Mouse (Mus musculus) right cerebral cortex, postnatal 36 days (tissue): ENCODE results near the gene Akap10.
"Not testable (repeated sequence)": the region's sequence is repeated elsewhere in the genome, so short reads cannot be mapped to it uniquely, and the experiment has no call there.

ENCODE experiments used
- DNase-seq, 2 experiments: peaks; one replicate each; pipeline ENCODE4 v3.0.0; 2022; ENCODE audit warnings: low spot score in 2 of 2, mixed read lengths in 1 of 2

Gene Akap10

DNA sequence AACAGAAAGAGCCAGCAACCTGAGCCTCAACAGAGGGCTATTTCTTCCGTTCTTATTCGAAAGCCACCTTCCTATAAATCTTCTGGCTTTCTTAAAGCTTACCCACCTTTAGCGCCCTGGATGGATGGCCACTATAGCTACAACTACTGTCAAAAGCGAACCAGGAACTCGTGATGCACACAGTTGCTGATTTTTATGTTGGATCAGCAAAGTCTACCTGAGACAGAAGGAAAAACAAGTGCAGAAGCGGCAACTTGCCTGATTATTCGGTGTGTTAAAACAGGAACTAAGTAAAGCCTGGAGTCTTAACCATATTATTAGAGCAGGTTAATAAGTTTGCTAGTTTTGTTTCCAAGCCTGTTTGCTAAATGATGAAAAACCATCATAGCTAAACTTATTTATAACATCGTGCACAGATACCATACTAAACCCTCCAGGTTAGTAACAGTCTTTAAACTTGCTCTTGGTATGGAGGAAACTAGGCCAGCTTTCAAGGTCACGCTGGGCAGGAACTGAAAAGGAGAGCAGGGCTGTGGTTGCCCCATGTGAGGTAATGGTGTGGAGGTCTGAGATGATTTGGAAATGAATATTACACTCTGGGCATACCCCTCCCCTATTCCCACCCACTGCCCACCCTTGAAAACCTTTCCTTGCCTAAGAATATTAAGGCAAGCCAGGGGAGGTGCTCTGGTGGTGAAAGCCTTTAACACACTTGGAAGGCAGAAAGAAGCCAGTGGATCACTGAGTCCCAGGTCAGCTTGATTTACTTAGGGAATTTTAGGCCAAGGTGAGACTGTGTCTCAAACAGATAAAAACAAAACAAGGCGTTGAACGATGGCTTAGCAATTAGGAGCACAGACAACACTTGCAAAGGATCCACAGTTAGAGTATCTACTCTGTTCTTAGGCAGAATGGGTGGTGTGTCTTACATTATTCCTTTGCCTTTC, 861 bp upstream of the Akap10 start:
- DNase-seq = no peak

DNA sequence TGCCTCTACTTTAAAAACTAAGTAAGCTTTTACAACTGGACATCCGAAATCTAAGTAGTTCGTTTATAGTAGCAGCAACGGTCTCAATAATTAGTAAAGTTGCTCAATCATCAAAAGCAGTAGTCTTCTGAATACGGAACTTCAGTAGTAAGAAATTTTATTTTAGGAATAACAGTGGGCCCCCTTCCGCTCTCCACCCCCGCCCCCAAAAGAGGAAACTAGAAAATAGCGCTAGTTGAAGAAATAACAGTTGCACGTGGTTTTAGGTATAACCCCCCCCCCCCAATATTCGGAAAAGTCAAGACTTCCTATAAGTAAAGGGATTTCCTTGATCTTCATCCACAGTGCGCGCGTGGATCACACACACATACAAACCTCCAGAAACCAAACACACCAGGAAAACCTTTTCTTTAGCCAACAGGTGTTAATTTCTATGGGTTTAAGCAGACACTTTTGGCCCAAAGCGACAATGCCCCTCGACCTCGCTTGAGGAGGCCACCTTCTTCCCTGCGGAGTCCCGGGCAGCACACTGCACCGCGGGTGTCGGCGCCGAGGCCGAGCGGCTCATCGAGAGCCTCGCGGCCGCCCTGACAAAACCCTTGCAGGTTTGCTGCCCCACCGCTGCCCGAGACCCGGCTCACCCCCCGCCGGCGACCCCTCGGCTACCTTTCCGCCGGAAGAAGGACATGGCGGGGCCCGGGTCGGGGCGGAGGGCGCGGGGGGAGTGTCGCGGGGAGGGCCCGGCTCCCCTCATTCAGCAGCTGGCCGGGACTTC, 542 bp downstream of the Akap10 start:
- peak; percentile 19 to 20 for DNase-seq

DNA sequence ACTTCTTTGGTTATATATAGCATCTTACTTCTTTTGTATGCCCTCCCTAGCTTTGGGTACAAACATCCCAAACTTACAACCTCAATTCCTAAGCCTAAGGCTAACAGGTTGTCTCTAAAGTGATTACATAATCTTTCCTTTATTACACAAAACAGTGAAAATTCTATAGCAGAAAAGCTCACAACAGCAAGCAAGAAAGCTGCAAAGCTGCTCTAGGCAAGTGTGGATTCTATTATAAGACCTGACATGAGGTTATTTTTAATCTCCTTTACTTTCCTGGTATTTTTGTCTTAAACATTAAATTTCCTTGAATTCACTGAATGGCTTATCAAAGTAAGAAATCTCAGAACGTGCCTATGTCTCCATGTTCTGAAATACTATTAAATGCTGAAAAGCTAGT, 6.7 kb downstream of the Akap10 start:
- DNase-seq = no peak

DNA sequence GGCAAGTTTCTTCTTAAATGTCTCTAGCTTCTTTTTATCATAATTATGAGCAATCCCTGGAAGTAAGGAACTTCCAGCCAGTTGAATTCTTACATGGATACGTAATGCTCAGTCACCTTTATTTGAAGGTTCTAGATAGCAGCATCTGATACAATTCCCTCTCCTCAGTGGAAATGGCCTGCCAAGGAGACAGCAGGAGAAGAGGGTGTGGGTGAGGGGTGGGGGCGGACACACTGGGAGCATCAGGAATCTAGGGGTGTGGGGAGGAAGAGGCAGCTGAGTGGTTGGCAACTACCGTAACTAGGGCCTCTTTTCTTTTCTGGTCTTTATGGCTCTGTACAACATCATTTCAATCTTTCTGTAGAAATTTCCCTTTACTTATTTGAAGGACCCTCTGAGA, 10.3 kb downstream of the Akap10 start:
- DNase-seq = peak in 1 of 2 experiments; percentile 20

DNA sequence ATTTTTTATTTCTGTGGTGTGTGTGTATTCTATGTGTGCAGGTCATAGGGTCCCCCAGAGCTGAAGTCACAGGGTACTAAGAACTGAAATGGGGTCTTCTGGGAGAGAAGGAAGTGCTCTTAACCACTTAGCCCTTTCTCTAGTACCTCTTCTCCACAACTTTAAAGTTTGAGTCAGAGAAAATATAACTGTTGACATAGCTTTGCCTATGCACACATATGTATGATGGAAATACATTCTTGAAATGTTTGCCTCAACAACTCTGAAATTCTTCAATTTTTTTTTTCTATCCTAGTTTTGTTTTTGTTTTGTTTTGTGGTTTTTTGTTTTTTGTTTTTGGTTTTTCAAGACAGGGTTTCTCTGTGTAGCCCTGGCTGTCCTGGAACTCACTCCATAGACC, 21.7 kb downstream of the Akap10 start:
- DNase-seq = no peak

DNA sequence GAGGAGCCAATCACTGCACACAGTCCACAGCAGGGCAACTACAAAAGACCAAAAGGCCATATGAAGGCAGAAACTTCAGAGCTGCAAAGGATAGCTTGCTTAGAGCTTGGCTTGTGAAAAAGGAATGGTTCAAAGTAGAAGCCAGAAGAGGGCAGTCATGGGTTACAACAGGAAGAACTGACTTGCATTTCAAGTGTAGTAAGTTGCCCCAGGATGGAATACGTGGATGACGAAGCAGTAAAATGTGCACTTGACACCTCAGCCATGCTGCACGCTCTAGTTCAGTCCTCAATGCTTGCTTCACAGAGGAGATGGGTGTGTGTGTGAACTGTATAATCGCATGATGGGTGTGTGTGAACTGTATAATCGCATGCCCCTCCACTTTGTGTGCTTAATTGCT, 47.9 kb downstream of the Akap10 start:
- no peak for DNase-seq

DNA sequence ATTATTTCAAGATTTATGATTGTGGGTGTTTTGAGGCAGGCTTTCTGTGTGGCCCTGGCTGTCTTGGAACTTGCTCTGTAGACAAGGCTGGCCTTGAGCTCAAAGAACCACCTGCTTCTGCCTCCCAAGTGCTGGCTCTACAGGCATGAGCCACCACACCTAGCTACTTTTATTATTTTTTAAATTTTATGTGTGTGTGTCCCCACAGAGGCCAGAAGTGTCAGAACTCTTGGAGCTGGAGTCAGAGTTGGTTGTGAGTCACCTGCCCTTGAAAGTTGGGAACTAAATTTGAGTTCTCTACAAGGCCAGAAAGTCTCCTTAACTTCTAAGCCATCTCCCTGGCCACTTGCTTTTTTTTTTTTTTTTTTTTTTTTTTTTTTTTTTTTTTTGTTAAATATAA, 50.1 kb downstream of the Akap10 start:
- no peak for DNase-seq

DNA sequence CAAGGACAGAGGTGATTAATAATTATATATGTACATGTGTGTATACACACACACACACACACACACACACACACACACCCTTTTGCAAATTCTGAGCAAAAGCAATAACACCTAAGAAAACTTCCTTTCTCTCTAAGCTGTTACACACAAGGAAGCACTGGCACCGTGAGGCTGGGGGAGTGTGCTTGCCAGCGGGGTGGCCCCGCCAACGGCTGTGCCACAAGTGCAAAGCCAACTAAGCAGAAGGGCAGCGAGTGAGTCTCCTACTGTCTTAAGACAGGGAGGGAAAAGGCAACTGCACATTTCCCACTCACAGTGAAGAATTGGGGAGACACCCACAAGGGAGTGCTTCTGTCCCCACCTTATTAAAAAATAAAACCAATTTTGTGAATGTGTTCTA, 58.2 kb downstream of the Akap10 start:
- no peak for DNase-seq

DNA sequence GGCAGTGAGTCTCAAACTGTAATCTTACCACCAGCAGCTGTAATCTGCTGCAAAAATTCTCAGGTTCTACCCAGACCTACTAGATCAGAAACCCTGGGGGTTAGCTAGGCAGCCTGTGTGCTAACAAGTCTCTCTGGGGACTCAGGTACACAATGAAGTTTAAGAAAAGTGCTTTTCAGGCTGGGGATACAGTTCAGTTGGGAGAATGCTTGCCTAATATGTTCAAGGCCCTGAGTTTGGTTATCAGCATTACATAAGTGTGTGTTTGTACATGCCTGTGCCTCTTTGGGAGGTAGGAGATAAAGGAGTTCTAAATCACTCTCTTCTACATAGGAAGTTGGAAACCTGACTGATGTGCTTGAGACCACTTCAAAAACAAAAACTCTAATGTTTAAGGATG, 63.2 kb downstream of the Akap10 start:
- DNase-seq = no peak

DNA sequence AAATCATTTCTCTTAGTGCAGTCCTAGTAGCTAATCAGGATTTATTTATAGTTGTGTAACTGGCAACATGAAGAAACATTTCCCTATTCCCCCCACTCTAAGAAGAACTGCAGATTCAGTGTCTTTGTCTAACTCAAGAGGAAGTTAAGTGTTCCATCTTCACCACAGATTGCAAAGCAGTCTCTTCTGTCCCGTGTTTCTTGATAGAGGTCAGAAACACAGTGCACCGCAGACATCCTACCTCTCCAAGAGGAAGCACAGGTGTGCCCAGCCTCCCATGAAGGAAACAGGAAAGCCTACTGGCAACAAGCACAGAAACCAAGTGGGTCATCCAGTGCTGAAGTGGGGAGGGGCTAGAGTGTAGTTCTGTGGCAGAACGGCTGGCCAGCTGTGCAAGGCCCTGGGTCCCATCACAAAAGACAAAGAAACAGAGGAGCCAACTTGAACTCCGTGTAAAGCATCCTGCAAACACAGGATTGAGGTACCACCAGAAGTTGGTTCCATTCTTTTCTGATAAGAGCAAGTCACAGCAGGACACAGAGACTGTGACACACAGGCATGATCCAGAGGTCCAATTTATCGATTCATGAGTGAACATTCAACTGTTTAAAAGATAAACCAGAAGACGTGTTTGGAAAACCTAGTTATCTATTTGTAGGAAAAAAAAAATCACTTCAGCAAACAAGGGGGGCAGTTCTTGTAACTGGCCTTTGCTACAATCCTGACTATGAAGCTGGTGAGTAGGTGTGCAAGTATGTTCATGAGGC, 68.1 kb downstream of the Akap10 start:
- DNase-seq = no peak

DNA sequence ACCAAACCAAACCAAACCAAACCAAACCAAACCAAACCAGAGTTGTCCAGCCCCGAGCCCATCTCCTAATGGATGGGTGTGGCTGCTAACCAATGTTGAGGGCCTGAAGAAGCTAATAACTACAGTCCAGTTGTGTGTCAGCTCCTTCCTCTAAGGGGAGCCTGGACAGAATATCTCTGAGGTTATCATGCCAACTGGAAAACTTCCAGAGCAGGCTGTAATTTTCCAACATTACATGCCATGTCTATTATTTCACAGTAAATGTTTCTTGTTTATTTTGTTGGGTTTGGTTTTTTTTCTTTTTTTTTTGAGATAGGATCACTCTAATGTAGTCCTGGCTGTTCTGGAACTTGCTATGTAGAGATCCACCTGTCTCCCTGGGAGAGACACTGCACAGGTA, 70.7 kb downstream of the Akap10 start:
- no peak for DNase-seq

DNA sequence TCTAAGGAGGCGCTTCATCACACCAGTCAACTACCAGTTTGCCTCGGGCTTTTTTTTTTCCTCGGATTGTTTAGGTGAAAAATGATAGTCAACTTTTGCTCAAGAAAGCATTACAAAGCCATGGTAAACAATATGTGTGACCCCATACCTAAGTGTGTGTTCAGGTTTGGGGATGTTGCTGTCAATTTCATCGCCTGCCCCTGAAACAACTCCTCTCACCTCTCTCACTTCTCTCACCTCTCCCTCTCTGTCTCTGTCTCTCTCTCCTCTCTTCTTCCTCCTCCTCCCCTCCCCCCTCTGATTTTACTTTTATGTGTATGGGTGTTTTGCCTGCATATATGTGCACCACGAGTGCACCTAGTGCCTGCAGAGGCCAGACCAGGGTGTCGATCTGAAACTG, 74.5 kb downstream of the Akap10 start:
- DNase-seq = no peak

DNA sequence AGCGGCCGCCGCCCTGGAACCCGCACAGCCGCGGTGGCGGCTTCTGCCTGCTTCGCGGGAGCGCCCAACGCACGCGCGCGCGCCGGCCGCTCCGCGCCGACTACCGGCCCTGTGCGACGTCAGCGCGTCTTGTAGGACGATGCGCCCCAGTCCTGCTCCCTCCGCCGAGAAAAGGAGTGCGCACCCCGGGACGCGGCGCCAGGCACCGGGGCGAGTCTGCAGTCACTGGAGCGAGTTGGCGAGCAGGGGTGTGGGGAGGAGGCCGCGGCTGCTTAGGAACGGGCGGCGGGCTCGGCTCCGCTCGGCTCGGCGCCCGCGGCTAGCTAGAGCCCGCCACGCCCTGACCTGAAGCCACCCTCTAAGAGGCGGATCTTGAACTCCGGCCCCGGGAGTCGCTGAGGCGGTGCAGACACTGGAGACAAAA, 75.1 kb downstream of the Akap10 start, which contains the start of gene Ulk2:
Ulk2 (minus strand) TSS at position 86 of the 424 bp plus-strand sequence.
- DNase-seq = peak; percentile 80 to 87

DNA sequence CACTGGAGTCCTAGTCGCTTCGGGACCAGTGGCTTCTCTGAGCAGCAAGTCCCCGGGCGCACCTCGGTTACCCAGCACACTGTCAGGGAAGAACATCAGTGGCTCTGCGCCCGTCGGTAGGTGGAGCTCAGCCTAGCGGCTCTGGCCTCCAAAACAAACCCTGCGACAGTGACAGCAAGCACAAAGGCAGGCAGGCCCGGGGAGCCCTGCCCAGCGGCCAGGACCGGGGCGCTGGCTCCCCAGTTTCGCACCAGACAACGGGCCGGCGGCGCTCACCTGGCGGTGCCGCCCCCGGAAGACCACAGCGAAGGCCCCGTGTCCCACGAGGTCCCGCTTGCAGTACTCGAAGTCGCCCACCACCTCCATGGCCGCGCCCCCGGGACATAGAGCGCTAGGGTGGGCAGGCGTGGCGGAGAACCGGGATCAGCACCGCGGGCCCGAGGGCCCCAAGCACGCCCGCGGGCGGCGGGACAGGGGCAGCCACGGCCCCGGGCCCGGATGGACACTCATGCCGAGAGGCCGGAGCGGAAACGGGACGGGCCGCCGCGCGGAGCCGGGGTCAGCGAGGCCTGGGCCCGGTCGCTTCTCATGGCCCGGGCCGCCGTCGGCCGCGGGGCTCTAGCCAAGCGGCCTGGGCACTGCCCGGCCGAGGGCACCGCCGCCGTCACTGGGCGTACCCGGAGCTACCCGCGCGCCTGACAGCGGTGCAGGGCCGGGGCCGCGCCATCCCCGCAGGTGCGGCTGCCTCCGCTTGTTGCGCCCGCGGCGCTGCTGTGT, 75.7 kb downstream of the Akap10 start:
- peak; percentile 81 to 83 for DNase-seq

DNA sequence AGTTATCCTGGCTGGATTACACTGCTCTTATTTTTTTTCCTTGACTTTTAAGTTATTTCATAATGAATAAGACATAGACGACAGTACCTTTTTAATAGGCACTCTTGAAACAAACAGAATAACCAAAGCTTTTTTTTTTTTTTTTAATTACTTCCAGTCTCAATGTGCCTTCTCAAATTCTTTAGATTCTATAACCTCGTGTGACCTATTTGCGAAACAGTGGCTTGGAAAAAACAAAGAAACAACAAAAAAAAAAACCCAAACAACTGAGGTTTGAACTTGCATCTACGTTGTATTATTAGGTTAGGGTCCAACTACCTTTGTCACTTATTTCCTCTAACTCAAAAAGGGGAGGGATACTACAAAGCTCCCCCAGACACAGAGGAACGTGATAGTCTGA, 76.4 kb downstream of the Akap10 start:
- no peak for DNase-seq

DNA sequence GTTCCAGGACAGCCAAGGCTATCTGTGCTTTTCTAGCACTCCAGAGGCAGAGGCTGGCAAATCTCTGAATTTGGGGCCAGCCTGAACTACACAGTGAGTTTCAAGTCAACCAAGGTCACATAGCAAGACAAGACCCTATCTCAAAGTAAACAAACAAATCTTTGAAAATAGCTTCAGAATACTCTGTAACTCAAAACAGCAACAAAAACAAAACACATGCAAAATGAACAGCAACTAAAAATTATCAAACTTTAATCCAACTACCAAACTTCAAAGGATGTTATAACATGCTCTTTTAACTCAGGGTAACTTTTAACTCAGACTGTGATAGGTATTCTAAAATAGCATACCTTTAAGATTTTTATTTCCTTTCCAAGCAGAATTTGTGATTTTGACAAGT, 77.1 kb downstream of the Akap10 start:
- no peak for DNase-seq

DNA sequence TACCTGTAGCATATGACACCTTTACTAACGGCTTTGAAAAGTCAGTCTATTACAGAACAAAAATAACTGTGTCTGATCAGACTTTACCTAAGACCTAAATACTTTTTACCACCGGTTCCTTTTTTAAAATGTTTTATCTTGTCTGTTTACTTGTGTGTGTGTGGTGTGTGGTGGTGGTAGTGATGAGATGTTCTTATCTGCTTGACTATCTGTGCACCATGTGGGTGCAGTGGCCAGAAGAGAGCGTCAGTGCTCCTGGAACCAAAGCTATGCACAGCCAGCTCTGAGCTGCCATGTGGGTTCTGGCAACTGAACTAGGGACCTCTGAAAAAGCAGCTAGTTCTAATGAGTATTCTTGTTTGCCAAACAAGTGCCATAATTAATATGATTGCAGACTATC, 78.9 kb downstream of the Akap10 start:
- no peak for DNase-seq

DNA sequence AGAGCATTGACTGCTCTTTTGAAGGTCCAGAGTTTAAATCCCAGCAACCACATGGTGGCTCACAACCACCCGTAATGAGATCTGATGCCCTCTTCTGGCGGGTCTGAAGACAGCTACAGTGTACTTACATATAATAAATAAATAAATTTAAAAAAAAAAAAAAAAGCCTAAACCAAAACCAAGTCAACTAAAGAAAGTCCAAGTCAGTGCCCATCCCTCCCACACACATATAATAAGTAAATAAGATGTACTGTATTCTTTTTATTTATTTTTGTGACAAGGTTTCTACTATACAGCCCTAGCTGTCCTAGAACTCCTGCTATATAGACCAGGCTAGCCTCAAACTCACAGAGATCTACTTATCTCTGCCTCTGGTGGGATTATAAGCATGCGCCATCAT, 89.4 kb downstream of the Akap10 start:
- DNase-seq = not testable (repeated sequence)

DNA sequence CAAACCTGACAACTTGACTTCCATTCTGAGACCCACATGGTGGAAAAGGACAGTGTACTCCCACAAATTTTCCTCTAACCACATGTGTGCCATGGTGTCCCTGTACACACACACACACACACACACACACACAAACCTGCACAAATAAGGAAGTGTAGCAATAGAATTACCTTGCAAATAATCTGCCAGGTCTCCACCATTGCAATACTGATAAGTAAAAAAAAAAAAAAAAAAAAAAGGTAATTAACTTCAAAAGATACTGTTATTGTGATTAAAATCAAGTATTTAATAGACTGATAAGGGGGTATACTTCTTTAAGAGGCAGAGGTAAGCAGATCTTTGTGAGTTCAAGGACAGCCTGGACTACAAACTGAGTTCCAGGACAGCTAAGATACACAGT, 90.1 kb downstream of the Akap10 start:
- no peak for DNase-seq

DNA sequence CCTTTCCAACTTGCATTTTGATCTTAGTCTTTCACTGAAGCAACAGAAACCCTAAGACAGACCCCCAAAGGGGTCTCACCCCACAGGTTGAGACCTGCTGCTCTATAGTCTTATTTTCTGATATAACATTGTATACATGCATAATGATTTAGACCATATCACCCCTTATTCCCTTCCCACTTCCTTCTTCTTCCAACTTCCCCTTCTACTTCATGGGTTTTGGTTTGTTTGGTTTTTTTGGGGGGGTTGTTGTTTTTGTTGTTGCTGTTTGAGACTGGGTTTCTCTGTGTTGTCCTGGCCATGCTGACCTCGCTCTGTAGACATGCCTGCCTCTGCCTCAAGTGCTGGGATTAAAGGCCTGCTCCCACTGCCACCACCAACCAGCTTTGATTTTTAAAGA, 90.9 kb downstream of the Akap10 start:
- no peak for DNase-seq
